Mouse (Mus musculus) spleen, postnatal 14 days (tissue): ENCODE measurements around the gene Gm7579.
"Not testable (repeated sequence)": the region's sequence is repeated elsewhere in the genome, so short reads cannot be mapped to it uniquely, and the experiment has no call there.

Source experiments
- DNase-seq, 2 experiments: peaks; one replicate each; pipeline ENCODE4 v3.0.0; 2021 to 2022; ENCODE audit warnings: low spot score in 2 of 2

Gm7579 gene

GRCm38 (mm10) chr7:142211559-142211958, at the start of gene Gm7579:
Gene Gm7579, plus strand, starts transcription at chr7:142211859.
- no peak for DNase-seq

GRCm38 (mm10) chr7:142165639-142166038, 46.0 kb upstream of the Gm7579 start, which contains the start of gene Gm4553:
Gene Gm4553, minus strand, starts transcription at chr7:142165739.
- not testable (repeated sequence) for DNase-seq

GRCm38 (mm10) chr7:142169836-142170235, 41.8 kb upstream of the Gm7579 start:
- DNase-seq = no peak

GRCm38 (mm10) chr7:142175905-142176304, 35.8 kb upstream of the Gm7579 start, which contains the start of gene Krtap5-2:
Gene Krtap5-2, minus strand, starts transcription at chr7:142176005.
- DNase-seq = not testable (repeated sequence)

GRCm38 (mm10) chr7:142178685-142179084, 33.0 kb upstream of the Gm7579 start:
- DNase-seq = no peak

- no peak for DNase-seq
Measured at GRCm38 (mm10) chr7:142181021-142181420, 30.6 kb upstream of the Gm7579 start.

GRCm38 (mm10) chr7:142188156-142188555, 23.5 kb upstream of the Gm7579 start:
- no peak for DNase-seq

- DNase-seq = no peak
Measured at GRCm38 (mm10) chr7:142190289-142190688, 21.4 kb upstream of the Gm7579 start, which contains the start of gene Gm10153. Gene Gm10153, minus strand, starts transcription at chr7:142190389.

GRCm38 (mm10) chr7:142198748-142199147, 12.9 kb upstream of the Gm7579 start:
- no peak for DNase-seq

GRCm38 (mm10) chr7:142201064-142201463, 10.6 kb upstream of the Gm7579 start, which contains the start of gene Krtap5-3:
Gene Krtap5-3, plus strand, starts transcription at chr7:142201364.
- no peak for DNase-seq

- DNase-seq = no peak
Measured at GRCm38 (mm10) chr7:142205488-142205887, 6.2 kb upstream of the Gm7579 start.

GRCm38 (mm10) chr7:142206891-142207290, 4.8 kb upstream of the Gm7579 start:
- not testable (repeated sequence) for DNase-seq

GRCm38 (mm10) chr7:142212136-142212535, 477 bp downstream of the Gm7579 start:
- not testable (repeated sequence) for DNase-seq

GRCm38 (mm10) chr7:142224518-142224917, 12.9 kb downstream of the Gm7579 start:
- no peak for DNase-seq

- not testable (repeated sequence) for DNase-seq
Measured at GRCm38 (mm10) chr7:142229871-142230270, 18.2 kb downstream of the Gm7579 start, which contains the start of gene Krtap5-5. Gene Krtap5-5, minus strand, starts transcription at chr7:142229971.

GRCm38 (mm10) chr7:142231540-142231939, 19.9 kb downstream of the Gm7579 start:
- no peak for DNase-seq

- no peak for DNase-seq
Measured at GRCm38 (mm10) chr7:142240978-142241377, 29.3 kb downstream of the Gm7579 start, which contains the start of gene Gm40460. Gene Gm40460, minus strand, starts transcription at chr7:142241078.

GRCm38 (mm10) chr7:142249824-142250223, 38.2 kb downstream of the Gm7579 start:
- DNase-seq = no peak

GRCm38 (mm10) chr7:142255517-142255916, 43.9 kb downstream of the Gm7579 start:
- no peak for DNase-seq

- DNase-seq = not testable (repeated sequence)
Measured at GRCm38 (mm10) chr7:142258254-142258653, 46.6 kb downstream of the Gm7579 start, which contains the start of gene Gm2431. Gene Gm2431, minus strand, starts transcription at chr7:142258354.
